Mouse (Mus musculus) CH12.LX (cell line): ENCODE data around the gene Gm15217. TPM values are rescaled to one million over a fixed set of nuclear protein-coding genes. Genes with fewer than 3 reads are reported as not detected.
A peak's percentile ranks its signal among the peaks of the same experiment; 100 is the strongest.

Source experiments
- CHD1 ChIP-seq: IDR thresholded peaks from 2 replicates; pipeline ENCODE4 v1.6.1; 2012; ENCODE audit warnings: low read depth, low read length, improper control_type of control experiment, inconsistent platforms
- EP300 ChIP-seq: IDR thresholded peaks from 2 replicates; pipeline ENCODE4 v1.6.1; 2011; ENCODE audit warnings: low read length, improper control_type of control experiment
- MXI1 ChIP-seq: IDR thresholded peaks from 2 replicates; pipeline ENCODE4 v1.6.1; 2011; ENCODE audit warnings: mild to moderate bottlenecking, low read depth, low read length, improper control_type of control experiment
- TBP ChIP-seq: conservative IDR thresholded peaks from 2 replicates; pipeline ENCODE4 v1.6.1; 2011; ENCODE audit warnings: low read depth, low read length, improper control_type of control experiment
- USF2 ChIP-seq: conservative IDR thresholded peaks from 2 replicates; pipeline ENCODE4 v1.6.1; 2011; ENCODE audit warnings: low read depth, low read length, improper control_type of control experiment
- polyA plus RNA-seq: library from polyadenylated mRNA; unstranded; fragments of >175 nt; gene quantifications from 2 replicates; pipeline ENCODE4 v1.2.1, GENCODE M21; 2012; ENCODE audit warnings: low read depth; ENCODE audit not compliant: insufficient read length
- total RNA-seq, 2 experiments: library from RNA; depleted of rRNA; stranded (reverse); fragments of 300-350 nt in 1 of 2; fragments of >200 nt in 1 of 2; gene quantifications; 2 replicates each; pipeline ENCODE4 v1.2.3; 2012 to 2014

Gene Gm15217
- total and polyA plus RNA-seq, 3 experiments = not detected

DNA sequence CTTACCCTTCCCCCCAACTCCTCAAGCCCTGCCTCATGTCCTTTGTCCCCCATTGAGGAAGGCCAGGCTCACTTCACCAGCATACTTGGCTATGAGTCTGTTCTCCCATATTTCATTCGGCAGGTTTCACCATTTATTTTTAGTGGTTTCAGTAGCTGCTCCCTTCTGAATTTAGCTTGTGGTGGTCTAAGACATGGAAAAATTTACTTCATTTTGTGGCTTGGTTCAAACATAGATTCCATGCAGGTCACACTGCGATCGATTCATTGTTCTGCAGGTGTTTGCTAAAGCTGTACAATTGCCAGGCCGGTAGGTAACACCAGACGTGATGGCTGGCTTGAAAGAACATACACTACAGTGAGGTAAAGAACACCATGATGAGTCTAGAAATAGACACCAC, 51.0 kb downstream of the Gm15217 start (continued):
- TF ChIP-seq CHD1 (no peak), MXI1 (no peak), TBP (no peak), USF2 (no peak), EP300 (peak; percentile 67)
- TF ChIP-seq, all 38 proteins: peak for 9

Other genes with a start within 250 kb of the Gm15217 start
- gene Bmp4, start 11.3 kb downstream of the Gm15217 start, total RNA-seq (2012; rRNA removed) = not detected in 2 replicates
- not detected in 2 replicates for gene Bmp4, start 11.3 kb downstream of the Gm15217 start, total RNA-seq (2014; rRNA removed)
- gene Bmp4, start 11.3 kb downstream of the Gm15217 start, polyA plus RNA-seq = not detected in 2 replicates